Mouse (Mus musculus) hematopoietic multipotent progenitor cell, adult 10-12 weeks (in vitro differentiated cells): ENCODE results near the gene Gpc5. TPM values are rescaled to one million over a fixed set of nuclear protein-coding genes. Genes with fewer than 3 reads are reported as not detected.

Experiments
- polyA plus RNA-seq: library from polyadenylated mRNA; stranded (reverse); fragments of >175 nt; gene quantifications from 2 replicates; pipeline ENCODE4 v1.2.3, GENCODE M21; 2012; ENCODE audit warnings: low replicate concordance

Gene Gpc5
- polyA plus RNA-seq = not detected in 2 replicates

DNA sequence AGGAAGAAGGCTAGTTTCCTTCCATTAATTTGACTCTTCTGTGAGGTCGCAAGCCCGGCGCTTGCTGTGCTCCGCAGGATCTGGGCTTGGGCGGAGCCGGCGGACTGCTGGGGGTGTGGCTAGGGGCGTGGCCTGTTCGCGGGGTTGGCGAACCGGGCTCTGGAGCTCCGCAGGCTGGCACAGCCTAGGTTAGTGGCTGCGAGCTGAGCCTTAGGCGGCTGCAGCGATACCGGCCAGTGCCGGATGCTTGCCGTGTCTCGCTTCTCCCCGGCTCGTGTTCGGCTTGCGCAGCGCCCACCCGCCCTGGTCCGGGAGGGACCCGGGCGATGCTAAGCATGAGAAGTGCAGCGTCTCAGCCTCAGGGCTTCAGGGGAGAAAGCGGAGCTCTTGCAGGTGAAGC, at the start of gene Gpc5:
Gene Gpc5, plus strand, starts transcription at position 135 of the 400 bp plus-strand sequence.

